In the genomic region with DNA sequence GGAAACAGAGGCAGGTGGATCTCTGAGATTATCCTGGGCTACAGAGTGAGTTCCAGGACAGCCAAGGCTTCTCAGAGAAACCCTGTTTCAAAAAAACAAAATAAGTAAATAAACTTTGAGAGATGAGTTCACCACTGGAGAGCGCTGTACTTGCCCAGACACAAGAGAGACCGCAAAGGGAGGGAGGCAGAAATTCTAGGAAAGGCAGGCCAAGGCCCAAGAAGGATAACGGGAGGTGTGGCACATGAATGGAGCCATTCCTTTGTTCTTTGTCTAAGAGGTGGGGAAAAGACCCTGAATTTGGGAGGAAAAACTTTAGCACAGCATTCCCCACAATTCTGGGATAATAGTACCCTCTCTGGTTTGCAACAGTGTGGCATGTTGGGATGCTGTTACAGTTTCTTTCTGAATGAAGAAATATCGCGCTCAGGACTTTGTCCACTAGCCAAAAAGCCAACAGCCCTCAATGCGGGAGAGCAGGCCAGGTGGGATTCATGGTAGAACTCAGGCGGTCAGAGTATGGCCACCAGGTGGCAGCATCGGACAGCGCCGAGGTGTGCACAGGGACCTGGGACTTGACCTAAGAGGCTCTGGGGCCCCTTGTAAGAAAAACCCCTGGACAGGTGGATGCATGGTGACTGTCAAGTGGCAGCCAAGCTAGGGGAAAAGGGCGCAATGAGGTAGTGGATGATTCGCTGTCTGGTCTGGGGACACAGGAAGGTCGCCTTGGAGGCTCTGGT, we compare ENCODE assay signal across 8 mouse cellular contexts. TPM values are rescaled to one million over a fixed set of nuclear protein-coding genes. Genes with fewer than 3 reads are reported as not detected.
DNase-seq lines count a peak whose midpoint lies in the region; ATAC-seq lines count a peak whose summit lies in the region.

No protein-coding gene starts in this region.

- intact Hi-C loops in heart, postnatal 10 days (cut with DNase I), result loop anchor here (1.0 kb wide), 1 partner anchor 105 kb away; no protein-coding TSS in a partner anchor
- intact Hi-C loops in left cerebral cortex, postnatal 10 days (cut with DNase I), result no loop called here

- peak; percentile 5 to 42 for DNase-seq in frontal cortex, postnatal 14 days (ENCODE audit: low spot score in 2 of 2)
- peak; percentile 56 for DNase-seq in WW6 (ENCODE audit: low read depth, low spot score)
- DNase-seq in cerebellum, postnatal 4 days (ENCODE audit: low spot score in 2 of 2), result peak; percentile 36 to 66
- DNase-seq in heart, postnatal 10 days, result peak; percentile 64 to 85
- DNase-seq in left cerebral cortex, postnatal 10 days (ENCODE audit: extremely low spot score in 1 of 2, low spot score in 2 of 2), result peak; percentile 8 to 51
- DNase-seq in natural killer cell, adult 2 months (ENCODE audit: low spot score in 2 of 2), result peak; percentile 19 to 33
- peak; percentile 88 for DNase-seq in testis, postnatal 10 days (ENCODE audit: low spot score)

- no peak for ATAC-seq in frontal cortex, adult (ENCODE audit: low TSS enrichment)

RNA-seq across cellular contexts. Expression of gene Tmem92, which starts 49.9 kb away (rescaled TPM):
- total RNA-seq in heart, postnatal 10 days (2021), result not detected
- under 1 TPM; 0.21 to 0.61 TPM for total RNA-seq in left cerebral cortex, postnatal 10 days (2021)

Comparison
In these comparisons a context has a peak if more than half of its experiments do, and no peak if none do; other contexts are left out.
1. DNase-seq: peak in every context shown above with its lines; median percentile 88 in testis, postnatal 10 days; 74 in heart, postnatal 10 days; 56 in WW6; 51 in cerebellum, postnatal 4 days; 30 in left cerebral cortex, postnatal 10 days; 26 in natural killer cell, adult 2 months; 24 in frontal cortex, postnatal 14 days.